Mouse (Mus musculus): Measurements from ENCODE around the gene P2rx6.

The P2rx6 gene

GRCm38 (mm10) chr16:17621936-17622335, 60.3 kb downstream of the P2rx6 start:
- intact Hi-C loops (cut with DNase I) = no loop called here

- intact Hi-C loops (cut with DNase I) = no loop called here
Observed at GRCm38 (mm10) chr16:17625488-17626268, 64.0 kb downstream of the P2rx6 start.

GRCm38 (mm10) chr16:17626269-17626555, 64.5 kb downstream of the P2rx6 start:
- intact Hi-C loops (cut with DNase I) = no loop called here
